Mouse (Mus musculus): ENCODE measurements around the gene Slc35c1. TPM values are rescaled to one million over a fixed set of nuclear protein-coding genes. Genes with fewer than 3 reads are reported as not detected.
"Not testable (repeated sequence)": the region's sequence is repeated elsewhere in the genome, so short reads cannot be mapped to it uniquely, and the experiment has no call there.

The Slc35c1 gene
- total RNA-seq, 2 experiments from 2014 or later: 14.8 to 24.3 TPM

GRCm38 (mm10) chr2:92476580-92476979 is 16.2 kb upstream of the Slc35c1 start:
- DNase-seq: not testable (repeated sequence)

- DNase-seq: no peak
Measured at GRCm38 (mm10) chr2:92475711-92476110, 15.4 kb upstream of the Slc35c1 start.

GRCm38 (mm10) chr2:92474920-92475319 is 14.6 kb upstream of the Slc35c1 start:
- DNase-seq: no peak

GRCm38 (mm10) chr2:92471886-92472670 is 11.7 kb upstream of the Slc35c1 start:
- DNase-seq: no peak

- no peak for DNase-seq
Measured at GRCm38 (mm10) chr2:92464690-92465089, 4.4 kb upstream of the Slc35c1 start.

- DNase-seq: no peak
Measured at GRCm38 (mm10) chr2:92461215-92461614, 877 bp upstream of the Slc35c1 start.

- DNase-seq: peak; percentile 89 to 92
Measured at GRCm38 (mm10) chr2:92459141-92459920, 1.0 kb downstream of the Slc35c1 start.

GRCm38 (mm10) chr2:92458481-92458880 is 1.9 kb downstream of the Slc35c1 start:
- no peak for DNase-seq

- peak in 1 of 2 experiments; percentile 33 for DNase-seq
Measured at GRCm38 (mm10) chr2:92456970-92457530, 3.3 kb downstream of the Slc35c1 start.

- no peak for DNase-seq
Measured at GRCm38 (mm10) chr2:92455704-92456103, 4.6 kb downstream of the Slc35c1 start.

- DNase-seq: no peak
Measured at GRCm38 (mm10) chr2:92454166-92454565, 6.2 kb downstream of the Slc35c1 start.

- DNase-seq: no peak
Measured at GRCm38 (mm10) chr2:92451126-92451525, 9.2 kb downstream of the Slc35c1 start.

- no peak for DNase-seq
Measured at GRCm38 (mm10) chr2:92447121-92447740, 13.1 kb downstream of the Slc35c1 start.

- no peak for DNase-seq
Measured at GRCm38 (mm10) chr2:92446656-92447055, 13.7 kb downstream of the Slc35c1 start.

GRCm38 (mm10) chr2:92445890-92446289 is 14.4 kb downstream of the Slc35c1 start:
- peak; percentile 63 to 65 for DNase-seq

GRCm38 (mm10) chr2:92444376-92444775 is 16.0 kb downstream of the Slc35c1 start:
- DNase-seq: no peak

- no peak for DNase-seq
Measured at GRCm38 (mm10) chr2:92443313-92443712, 17.0 kb downstream of the Slc35c1 start.

- no peak for DNase-seq
Measured at GRCm38 (mm10) chr2:92442419-92443001, 17.8 kb downstream of the Slc35c1 start.

GRCm38 (mm10) chr2:92440432-92440831 is 19.9 kb downstream of the Slc35c1 start:
- no peak for DNase-seq

- DNase-seq: no peak
Measured at GRCm38 (mm10) chr2:92438567-92438966, 21.8 kb downstream of the Slc35c1 start.

- DNase-seq: peak; percentile 81 to 82
Measured at GRCm38 (mm10) chr2:92437875-92438274, 22.5 kb downstream of the Slc35c1 start.

GRCm38 (mm10) chr2:92437366-92437765 is 23.0 kb downstream of the Slc35c1 start:
- DNase-seq: no peak

Data from adrenal gland, postnatal 36 days (tissue).